Mouse (Mus musculus): Measurements from ENCODE around the gene Ttc9. TPM values are rescaled to one million over a fixed set of nuclear protein-coding genes. Genes with fewer than 3 reads are reported as not detected.

Ttc9 gene
- total and polyA plus RNA-seq, 2 experiments from 2014 or later: 3.6 to 7.9 TPM

- no peak for DNase-seq (ENCODE audit: low spot score)
- Histone ChIP-seq H3K9me3 (replicated peaks; ENCODE audit: control insufficient read depth, low read length) (no peaks in the 10 kb centered on the region), H3K27ac (ENCODE audit: low read depth) (no peak overlapping the region), H3K36me3 (replicated peaks; ENCODE audit: control insufficient read depth, insufficient read depth, low read length) (no peaks in the 10 kb centered on the region), H3K4me3 (ENCODE audit: low read depth, low read length) (no peak overlapping the region), H3K4me1 (ENCODE audit: control insufficient read depth, insufficient read depth) (no peaks in the 10 kb centered on the region), H3K4me2 (ENCODE audit: low read depth, low read length) (no peak overlapping the region), H3K9ac (replicated peaks; ENCODE audit: low read depth, low read length) (no peak overlapping the region), H3K27me3 (ENCODE audit: control insufficient read depth, insufficient read depth, low read length) (no peaks in the 10 kb centered on the region)
- no peak for ATAC-seq (ENCODE audit: insufficient read depth, low read depth)
- 66% methylated on average over 4 of the region's 4 CpGs for WGBS
- no peak for TF ChIP-seq CTCF (IDR thresholded peaks at IDR 0.05; ENCODE audit: low read depth)
These were observed 31.0 kb downstream of the Ttc9 start for GRCm38 (mm10) chr12:81662076-81662475.

GRCm38 (mm10) chr12:81663116-81663515, 32.1 kb downstream of the Ttc9 start:
- H3K4me1 ChIP-seq (ENCODE audit: control insufficient read depth, insufficient read depth): no peaks in the 10 kb centered on the region
- H3K4me3 ChIP-seq (ENCODE audit: low read depth, low read length): no peak overlapping the region
- no peak overlapping the region for H3K4me2 ChIP-seq (ENCODE audit: low read depth, low read length)
- H3K9me3 ChIP-seq (replicated peaks; ENCODE audit: control insufficient read depth, low read length): no peaks in the 10 kb centered on the region
- H3K27ac ChIP-seq (ENCODE audit: low read depth): no peak overlapping the region
- TF ChIP-seq CTCF (IDR thresholded peaks at IDR 0.05; ENCODE audit: low read depth) (no peak), EP300 (IDR thresholded peaks at IDR 0.05; ENCODE audit: low read depth) (no peak)
- no peaks in the 10 kb centered on the region for H3K27me3 ChIP-seq (ENCODE audit: control insufficient read depth, insufficient read depth, low read length)
- no peak for DNase-seq (ENCODE audit: low spot score)
- no peaks in the 10 kb centered on the region for H3K36me3 ChIP-seq (replicated peaks; ENCODE audit: control insufficient read depth, insufficient read depth, low read length)
- H3K9ac ChIP-seq (replicated peaks; ENCODE audit: low read depth, low read length): no peak overlapping the region
- no peak for ATAC-seq (ENCODE audit: insufficient read depth, low read depth)
- 64% methylated on average over 9 of the region's 9 CpGs for WGBS

- H3K4me2 ChIP-seq (ENCODE audit: low read depth, low read length): no peak overlapping the region
- no peaks in the 10 kb centered on the region for H3K36me3 ChIP-seq (replicated peaks; ENCODE audit: control insufficient read depth, insufficient read depth, low read length)
- ATAC-seq (ENCODE audit: insufficient read depth, low read depth) (no peak), DNase-seq (ENCODE audit: low spot score) (no peak)
- no peaks in the 10 kb centered on the region for H3K9me3 ChIP-seq (replicated peaks; ENCODE audit: control insufficient read depth, low read length)
- 78% methylated on average over 5 of the region's 5 CpGs for WGBS
- TF ChIP-seq EP300 (IDR thresholded peaks at IDR 0.05; ENCODE audit: low read depth): no peak
- TF ChIP-seq CTCF (IDR thresholded peaks at IDR 0.05; ENCODE audit: low read depth): no peak
- no peak overlapping the region for H3K4me3 ChIP-seq (ENCODE audit: low read depth, low read length)
- H3K27ac ChIP-seq (ENCODE audit: low read depth): no peak overlapping the region
- H3K4me1 ChIP-seq (ENCODE audit: control insufficient read depth, insufficient read depth): no peaks in the 10 kb centered on the region
- no peak overlapping the region for H3K9ac ChIP-seq (replicated peaks; ENCODE audit: low read depth, low read length)
- H3K27me3 ChIP-seq (ENCODE audit: control insufficient read depth, insufficient read depth, low read length): no peaks in the 10 kb centered on the region
These were observed 32.9 kb downstream of the Ttc9 start for GRCm38 (mm10) chr12:81663906-81664305.

- H3K4me2 ChIP-seq (ENCODE audit: low read depth, low read length): no peak overlapping the region
- ATAC-seq (ENCODE audit: insufficient read depth, low read depth): no peak
- no peaks in the 10 kb centered on the region for H3K4me1 ChIP-seq (ENCODE audit: control insufficient read depth, insufficient read depth)
- no peak overlapping the region for H3K27ac ChIP-seq (ENCODE audit: low read depth)
- H3K9ac ChIP-seq (replicated peaks; ENCODE audit: low read depth, low read length): no peak overlapping the region
- TF ChIP-seq EP300 (IDR thresholded peaks at IDR 0.05; ENCODE audit: low read depth) (no peak), CTCF (IDR thresholded peaks at IDR 0.05; ENCODE audit: low read depth) (no peak)
- H3K4me3 ChIP-seq (ENCODE audit: low read depth, low read length): no peak overlapping the region
- no peaks in the 10 kb centered on the region for H3K9me3 ChIP-seq (replicated peaks; ENCODE audit: control insufficient read depth, low read length)
- 83% methylated on average over 9 of the region's 9 CpGs for WGBS
- DNase-seq (ENCODE audit: low spot score): no peak
- no peaks in the 10 kb centered on the region for H3K27me3 ChIP-seq (ENCODE audit: control insufficient read depth, insufficient read depth, low read length)
- H3K36me3 ChIP-seq (replicated peaks; ENCODE audit: control insufficient read depth, insufficient read depth, low read length): no peaks in the 10 kb centered on the region
These were observed 37.4 kb downstream of the Ttc9 start for GRCm38 (mm10) chr12:81668406-81668805.

- H3K27me3 ChIP-seq (ENCODE audit: control insufficient read depth, insufficient read depth, low read length): no peaks in the 10 kb centered on the region
- H3K4me2 ChIP-seq (ENCODE audit: low read depth, low read length): no peak overlapping the region
- TF ChIP-seq EP300 (IDR thresholded peaks at IDR 0.05; ENCODE audit: low read depth) (no peak), CTCF (IDR thresholded peaks at IDR 0.05; ENCODE audit: low read depth) (no peak)
- DNase-seq (ENCODE audit: low spot score) (no peak), ATAC-seq (ENCODE audit: insufficient read depth, low read depth) (no peak)
- no peak overlapping the region for H3K9ac ChIP-seq (replicated peaks; ENCODE audit: low read depth, low read length)
- H3K4me3 ChIP-seq (ENCODE audit: low read depth, low read length): no peak overlapping the region
- no peaks in the 10 kb centered on the region for H3K9me3 ChIP-seq (replicated peaks; ENCODE audit: control insufficient read depth, low read length)
- H3K36me3 ChIP-seq (replicated peaks; ENCODE audit: control insufficient read depth, insufficient read depth, low read length): no peaks in the 10 kb centered on the region
- 36% methylated on average over 2 of the region's 2 CpGs for WGBS
- H3K4me1 ChIP-seq (ENCODE audit: control insufficient read depth, insufficient read depth): no peaks in the 10 kb centered on the region
- H3K27ac ChIP-seq (ENCODE audit: low read depth): no peak overlapping the region
These were observed 44.5 kb downstream of the Ttc9 start for GRCm38 (mm10) chr12:81675557-81675956.

- Histone ChIP-seq H3K4me1 (ENCODE audit: control insufficient read depth, insufficient read depth) (peaks cover 3% of the 10 kb centered on the region; the same call in 1 of the 2 replicates), H3K27ac (ENCODE audit: low read depth) (no peak overlapping the region), H3K9ac (replicated peaks; ENCODE audit: low read depth, low read length) (no peak overlapping the region), H3K4me2 (ENCODE audit: low read depth, low read length) (no peak overlapping the region), H3K27me3 (ENCODE audit: control insufficient read depth, insufficient read depth, low read length) (no peaks in the 10 kb centered on the region), H3K4me3 (ENCODE audit: low read depth, low read length) (no peak overlapping the region), H3K36me3 (replicated peaks; ENCODE audit: control insufficient read depth, insufficient read depth, low read length) (no peaks in the 10 kb centered on the region), H3K9me3 (replicated peaks; ENCODE audit: control insufficient read depth, low read length) (no peaks in the 10 kb centered on the region)
- TF ChIP-seq EP300 (IDR thresholded peaks at IDR 0.05; ENCODE audit: low read depth) (no peak), CTCF (IDR thresholded peaks at IDR 0.05; ENCODE audit: low read depth) (no peak)
- ATAC-seq (ENCODE audit: insufficient read depth, low read depth) (no peak), DNase-seq (ENCODE audit: low spot score) (no peak)
- 65% methylated on average over 7 of the region's 7 CpGs for WGBS
These were observed 48.9 kb downstream of the Ttc9 start for GRCm38 (mm10) chr12:81679807-81680529.

All from heart, postnatal 0 days (tissue).